Mouse (Mus musculus) midbrain, postnatal 0 days (tissue): ENCODE results near the gene Atp6v0e. TPM values are rescaled to one million over a fixed set of nuclear protein-coding genes. Genes with fewer than 3 reads are reported as not detected.

Experiments
- ATAC-seq: fragments of 200-750 bp; cut with Nextera tagmentation; 2 replicates; pipeline ENCODE4 v1.8.0; 2017; ENCODE audit warnings: moderate number of reproducible peaks, mild to moderate bottlenecking, moderate TSS enrichment, moderate library complexity; ENCODE audit not compliant: low FRiP score
- DNase-seq: peaks from one replicate; pipeline ENCODE4 v3.0.0-alpha.2; 2015; ENCODE audit warnings: low spot score
- H3K27ac ChIP-seq: fragments of 300-500 bp; sonication (generic); 2 replicates; pipeline ENCODE4 v1.5.1; 2014; ENCODE audit warnings: low read depth, mild to moderate bottlenecking, low read length, mixed read lengths
- H3K27me3 ChIP-seq: fragments of 300-500 bp; sonication (generic); 2 replicates; pipeline ENCODE4 v1.6.1; 2014; ENCODE audit warnings: low read length, control low read depth, mixed read lengths; ENCODE audit not compliant: insufficient read depth
- H3K36me3 ChIP-seq: fragments of 300-500 bp; sonication (generic); 2 replicates; pipeline ENCODE4 v1.6.1; 2014; ENCODE audit warnings: low read length, control low read depth, mixed read lengths; ENCODE audit not compliant: insufficient read depth
- H3K4me1 ChIP-seq: fragments of 300-500 bp; sonication (generic); 2 replicates; pipeline ENCODE4 v1.6.1; 2014; ENCODE audit warnings: mild to moderate bottlenecking, control low read depth, antibody characterized with exemption, low read length, mixed read lengths; ENCODE audit not compliant: insufficient read depth
- H3K4me2 ChIP-seq: fragments of 300-500 bp; sonication (generic); 2 replicates; pipeline ENCODE4 v1.6.1; 2014; ENCODE audit warnings: low read depth, mild to moderate bottlenecking, low read length, mixed read lengths; ENCODE audit not compliant: poor library complexity, severe bottlenecking
- H3K4me3 ChIP-seq: fragments of 300-500 bp; sonication (generic); 2 replicates; pipeline ENCODE4 v1.5.1; 2014; ENCODE audit warnings: low read depth, mild to moderate bottlenecking, low read length, moderate library complexity
- H3K9ac ChIP-seq: fragments of 300-500 bp; sonication (generic); replicated peaks from 2 replicates; pipeline ENCODE4 v1.6.1; 2014; ENCODE audit warnings: mild to moderate bottlenecking, low read length, moderate library complexity, mixed read lengths; ENCODE audit not compliant: poor library complexity, severe bottlenecking
- H3K9me3 ChIP-seq: fragments of 300-500 bp; sonication (generic); 2 replicates; pipeline ENCODE4 v1.6.1; 2016; ENCODE audit warnings: low read length, control low read depth
- CTCF ChIP-seq: IDR thresholded peaks from 2 replicates; pipeline ENCODE4 v1.5.1; 2016; ENCODE audit warnings: antibody characterized with exemption, mild to moderate bottlenecking
- WGBS: fragments of 180-500 bp; shearing (Covaris S2); extraction: QIAGEN DNeasy Blood & Tissue Kit; methylation state at CpG from one replicate; pipeline ENCODE4 v1.1.7; 2014; 5-methylcytosine and 5-hydroxymethylcytosine counted together
- polyA plus RNA-seq: library from polyadenylated mRNA; unstranded; fragments of >200 nt; fragmentation: Nextera tagmentation; extraction: Ambion mirVana; gene quantifications from 2 replicates; pipeline ENCODE4 v1.2.1, GENCODE M21; 2015
- total RNA-seq: library from RNA; depleted of rRNA; stranded (reverse); fragments of >200 nt; gene quantifications from 2 replicates; pipeline ENCODE4 v1.2.3, GENCODE M21; 2014; rRNA removed

Atp6v0e gene
- total and polyA plus RNA-seq, 2 experiments from 2014 or later, result 80.6 to 85.3 TPM

DNA sequence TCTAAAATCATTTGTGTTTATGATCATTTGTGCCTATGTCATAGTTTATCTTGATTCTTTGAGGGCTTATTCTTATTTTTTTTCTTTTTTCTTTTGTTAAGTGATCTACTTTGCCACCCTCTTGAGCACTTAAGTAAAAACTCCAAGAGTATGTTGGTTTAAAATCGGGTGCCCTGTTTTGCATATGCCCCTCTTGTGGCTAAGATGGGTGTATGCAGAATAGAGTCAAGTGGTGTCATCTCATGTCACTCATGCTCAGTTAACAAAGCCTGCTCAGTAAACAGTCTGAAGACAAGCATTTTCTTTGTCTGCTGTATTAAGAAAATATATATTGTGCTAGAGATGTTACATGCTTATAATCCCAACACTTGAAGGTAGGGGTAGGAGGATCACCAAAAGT is 80.3 kb downstream of the Atp6v0e start:
- WGBS, result 55% methylated on average over 1 of the region's 1 CpGs
- no peak for TF ChIP-seq CTCF
- no peak overlapping the region for H3K4me2 ChIP-seq
- DNase-seq (no peak), ATAC-seq (no peak)
- no peak overlapping the region for H3K4me3 ChIP-seq
- H3K4me1 ChIP-seq, result no peaks in the 10 kb centered on the region
- H3K9ac ChIP-seq, result no peak overlapping the region
- no peaks in the 10 kb centered on the region for H3K27me3 ChIP-seq
- H3K9me3 ChIP-seq, result no peaks in the 10 kb centered on the region
- no peaks in the 10 kb centered on the region for H3K36me3 ChIP-seq
- H3K27ac ChIP-seq, result no peak overlapping the region

Other genes starting within 250 kb of the Atp6v0e start
- 51.1 and 69.7 TPM in 2 replicates for gene Neurl1b, start 248.4 kb upstream of the Atp6v0e start, total RNA-seq
- gene Neurl1b, start 248.4 kb upstream of the Atp6v0e start, polyA plus RNA-seq, result 2.1 and 2.3 TPM in 2 replicates
- gene Ergic1, start 101.7 kb upstream of the Atp6v0e start, total RNA-seq, result 202 and 216 TPM in 2 replicates
- gene Ergic1, start 101.7 kb upstream of the Atp6v0e start, polyA plus RNA-seq, result 99.6 and 103 TPM in 2 replicates
- gene Dusp1, start 101.1 kb upstream of the Atp6v0e start, total RNA-seq, result 42.0 and 46.8 TPM in 2 replicates
- gene Dusp1, start 101.1 kb upstream of the Atp6v0e start, polyA plus RNA-seq, result 25.5 and 26.0 TPM in 2 replicates
- 18.5 and 28.0 TPM in 2 replicates for gene Crebrf, start 52.4 kb downstream of the Atp6v0e start, total RNA-seq
- 10.2 and 11.5 TPM in 2 replicates for gene Crebrf, start 52.4 kb downstream of the Atp6v0e start, polyA plus RNA-seq
- 48.2 and 56.8 TPM in 2 replicates for gene Bnip1, start 117.8 kb downstream of the Atp6v0e start, total RNA-seq
- 53.4 and 53.7 TPM in 2 replicates for gene Bnip1, start 117.8 kb downstream of the Atp6v0e start, polyA plus RNA-seq
- gene Nkx2-5, start 181.8 kb downstream of the Atp6v0e start, total RNA-seq, result not detected in 2 replicates
- not detected in 2 replicates for gene Nkx2-5, start 181.8 kb downstream of the Atp6v0e start, polyA plus RNA-seq